Mouse (Mus musculus): ENCODE results near the gene Med31.

DNA sequence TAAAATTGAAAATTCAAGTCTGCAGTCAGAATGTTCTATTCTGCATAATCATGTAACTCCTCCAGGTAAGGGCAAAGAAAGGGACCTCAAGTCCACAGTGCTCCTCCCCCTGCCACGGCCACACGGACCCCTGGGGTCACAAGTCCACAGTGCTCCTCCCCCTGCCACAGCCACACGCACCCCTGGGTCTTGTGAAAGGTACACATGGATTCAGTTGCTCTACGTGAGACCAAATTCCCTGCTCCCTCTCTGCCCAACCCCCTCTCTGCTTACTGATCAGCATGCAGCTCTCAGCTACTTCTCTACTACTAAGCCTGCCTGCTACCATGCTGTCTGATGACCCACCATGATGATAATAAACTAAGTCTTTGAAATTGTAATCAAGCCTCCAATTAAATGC lies 45.5 kb downstream of the Med31 start:
- TF ChIP-seq RAD21 (IDR thresholded peaks at IDR 0.05; ENCODE audit: low read depth, low read length), result no peak
- TF ChIP-seq CTCF (conservative IDR thresholded peaks at IDR 0.05 in 1 of 2, IDR thresholded peaks at IDR 0.05 in 1 of 2; ENCODE audit: low read depth in 2 of 2, low read length in 2 of 2), result no peak
- no peak for TF ChIP-seq EP300 (IDR thresholded peaks at IDR 0.05; ENCODE audit: low read length)
- no peak for TF ChIP-seq RCOR1 (conservative IDR thresholded peaks at IDR 0.05; ENCODE audit: low read depth, low read length)
- TF ChIP-seq MAX (IDR thresholded peaks at IDR 0.05; ENCODE audit: low read length), result no peak
- no peak for TF ChIP-seq USF1 (IDR thresholded peaks at IDR 0.05; ENCODE audit: low read depth, low read length)
- TF ChIP-seq POLR2A (IDR thresholded peaks at IDR 0.05; ENCODE audit: low read depth, low read length), result no peak
- TF ChIP-seq GABPA (IDR thresholded peaks at IDR 0.05; ENCODE audit: insufficient replicate concordance, low read depth, low read length), result no peak
- no peak for TF ChIP-seq CHD1 (IDR thresholded peaks at IDR 0.05; ENCODE audit: low read depth, low read length)
- TF ChIP-seq SIN3A (IDR thresholded peaks at IDR 0.05; ENCODE audit: low read length), result no peak
- no peak for TF ChIP-seq ZMIZ1 (IDR thresholded peaks at IDR 0.05; ENCODE audit: low read depth, low read length)
- TF ChIP-seq PAX5 (IDR thresholded peaks at IDR 0.05; ENCODE audit: low read length), result no peak
- TF ChIP-seq TCF12 (IDR thresholded peaks at IDR 0.05; ENCODE audit: low read depth, low read length), result no peak
- no peak for TF ChIP-seq KAT2A (IDR thresholded peaks at IDR 0.05; ENCODE audit: insufficient replicate concordance, low read length)
